Mouse (Mus musculus): ENCODE measurements around the gene Elp4. TPM values are rescaled to one million over a fixed set of nuclear protein-coding genes. Genes with fewer than 3 reads are reported as not detected.

The Elp4 gene
- total and polyA plus RNA-seq, 3 experiments, result 5.4 to 32.7 (median 27.7) TPM

GRCm38 (mm10) chr2:105674061-105674874, 230.1 kb downstream of the Elp4 start:
- ATAC-seq (ENCODE audit: extremely low read depth, insufficient number of reproducible peaks, low FRiP score, poor library complexity, severe bottlenecking) (no peak), DNase-seq (ENCODE audit: low spot score) (peak; percentile 62)
- Histone ChIP-seq H3K4me3 (ENCODE audit: low read depth, low read length) (peak overlapping the region; percentile 84), H3K9me3 (replicated peaks) (no peaks in the 10 kb centered on the region), H3K36me3 (replicated peaks) (peaks cover 1% of the 10 kb centered on the region), H3K27me3 (ENCODE audit: insufficient read depth, low read length) (peaks cover 46% of the 10 kb centered on the region), H3K4me1 (ENCODE audit: insufficient read depth, low read depth, low read length) (peaks cover 47% of the 10 kb centered on the region)
- TF ChIP-seq POLR2AphosphoS5 (IDR thresholded peaks at IDR 0.05; ENCODE audit: insufficient replicate concordance, low read depth, low read length) (no peak), GATA1 (IDR thresholded peaks at IDR 0.05; ENCODE audit: borderline replicate concordance, low read length) (no peak), GATA2 (IDR thresholded peaks at IDR 0.05; ENCODE audit: borderline replicate concordance, low read depth, low read length) (no peak), CTCF (IDR thresholded peaks at IDR 0.05; ENCODE audit: low read depth, low read length) (no peak), TAL1 (conservative IDR thresholded peaks at IDR 0.05; ENCODE audit: low read depth, low read length) (no peak)

- Histone ChIP-seq H3K9me3 (replicated peaks) (no peaks in the 10 kb centered on the region), H3K36me3 (replicated peaks) (no peaks in the 10 kb centered on the region), H3K4me1 (ENCODE audit: insufficient read depth, low read depth, low read length) (peaks cover 47% of the 10 kb centered on the region), H3K4me3 (ENCODE audit: low read depth, low read length) (peak overlapping the region; percentile 84), H3K27me3 (ENCODE audit: insufficient read depth, low read length) (peaks cover 53% of the 10 kb centered on the region)
- DNase-seq (ENCODE audit: low spot score), result no peak
- TF ChIP-seq TAL1 (conservative IDR thresholded peaks at IDR 0.05; ENCODE audit: low read depth, low read length) (no peak), GATA1 (IDR thresholded peaks at IDR 0.05; ENCODE audit: borderline replicate concordance, low read length) (no peak), CTCF (IDR thresholded peaks at IDR 0.05; ENCODE audit: low read depth, low read length) (no peak), GATA2 (IDR thresholded peaks at IDR 0.05; ENCODE audit: borderline replicate concordance, low read depth, low read length) (no peak), POLR2AphosphoS5 (IDR thresholded peaks at IDR 0.05; ENCODE audit: insufficient replicate concordance, low read depth, low read length) (no peak)
- no peak for ATAC-seq (ENCODE audit: extremely low read depth, insufficient number of reproducible peaks, low FRiP score, poor library complexity, severe bottlenecking)
Measured at GRCm38 (mm10) chr2:105673631-105674060, 230.7 kb downstream of the Elp4 start.

GRCm38 (mm10) chr2:105673054-105673453, 231.3 kb downstream of the Elp4 start:
- Histone ChIP-seq H3K4me3 (ENCODE audit: low read depth, low read length) (no peak overlapping the region), H3K36me3 (replicated peaks) (no peaks in the 10 kb centered on the region), H3K4me1 (ENCODE audit: insufficient read depth, low read depth, low read length) (peaks cover 52% of the 10 kb centered on the region), H3K9me3 (replicated peaks) (no peaks in the 10 kb centered on the region), H3K27me3 (ENCODE audit: insufficient read depth, low read length) (peaks cover 59% of the 10 kb centered on the region)
- no peak for ATAC-seq (ENCODE audit: extremely low read depth, insufficient number of reproducible peaks, low FRiP score, poor library complexity, severe bottlenecking)
- DNase-seq (ENCODE audit: low spot score), result no peak
- no peak for TF ChIP-seq POLR2AphosphoS5 (IDR thresholded peaks at IDR 0.05; ENCODE audit: insufficient replicate concordance, low read depth, low read length)
- TF ChIP-seq CTCF (IDR thresholded peaks at IDR 0.05; ENCODE audit: low read depth, low read length), result no peak
- no peak for TF ChIP-seq GATA2 (IDR thresholded peaks at IDR 0.05; ENCODE audit: borderline replicate concordance, low read depth, low read length)

- no peak for DNase-seq (ENCODE audit: low spot score)
- Histone ChIP-seq H3K4me1 (ENCODE audit: insufficient read depth, low read depth, low read length) (peaks cover 53% of the 10 kb centered on the region), H3K4me3 (ENCODE audit: low read depth, low read length) (no peak overlapping the region), H3K9me3 (replicated peaks) (no peaks in the 10 kb centered on the region), H3K36me3 (replicated peaks) (no peaks in the 10 kb centered on the region), H3K27me3 (ENCODE audit: insufficient read depth, low read length) (peaks cover 63% of the 10 kb centered on the region)
- ATAC-seq (ENCODE audit: extremely low read depth, insufficient number of reproducible peaks, low FRiP score, poor library complexity, severe bottlenecking), result no peak
- TF ChIP-seq CTCF (IDR thresholded peaks at IDR 0.05; ENCODE audit: low read depth, low read length), result no peak
- TF ChIP-seq TAL1 (conservative IDR thresholded peaks at IDR 0.05; ENCODE audit: low read depth, low read length), result no peak
- TF ChIP-seq POLR2AphosphoS5 (IDR thresholded peaks at IDR 0.05; ENCODE audit: insufficient replicate concordance, low read depth, low read length), result no peak
- TF ChIP-seq GATA1 (IDR thresholded peaks at IDR 0.05; ENCODE audit: borderline replicate concordance, low read length), result no peak
- no peak for TF ChIP-seq GATA2 (IDR thresholded peaks at IDR 0.05; ENCODE audit: borderline replicate concordance, low read depth, low read length)
Measured at GRCm38 (mm10) chr2:105672596-105672960, 231.8 kb downstream of the Elp4 start.

- peaks cover 54% of the 10 kb centered on the region for H3K4me1 ChIP-seq (ENCODE audit: insufficient read depth, low read depth, low read length)
- no peaks in the 10 kb centered on the region for H3K9me3 ChIP-seq (replicated peaks)
- peaks cover 69% of the 10 kb centered on the region for H3K27me3 ChIP-seq (ENCODE audit: insufficient read depth, low read length)
- TF ChIP-seq POLR2AphosphoS5 (IDR thresholded peaks at IDR 0.05; ENCODE audit: insufficient replicate concordance, low read depth, low read length) (no peak), GATA1 (IDR thresholded peaks at IDR 0.05; ENCODE audit: borderline replicate concordance, low read length) (no peak), GATA2 (IDR thresholded peaks at IDR 0.05; ENCODE audit: borderline replicate concordance, low read depth, low read length) (no peak), CTCF (IDR thresholded peaks at IDR 0.05; ENCODE audit: low read depth, low read length) (no peak)
- ATAC-seq (ENCODE audit: extremely low read depth, insufficient number of reproducible peaks, low FRiP score, poor library complexity, severe bottlenecking), result no peak
- H3K4me3 ChIP-seq (ENCODE audit: low read depth, low read length), result no peak overlapping the region
- DNase-seq (ENCODE audit: low spot score), result no peak
- no peaks in the 10 kb centered on the region for H3K36me3 ChIP-seq (replicated peaks)
Measured at GRCm38 (mm10) chr2:105671798-105672595, 232.4 kb downstream of the Elp4 start.

- H3K27me3 ChIP-seq (ENCODE audit: insufficient read depth, low read length), result peaks cover 76% of the 10 kb centered on the region
- H3K4me3 ChIP-seq (ENCODE audit: low read depth, low read length), result no peak overlapping the region
- TF ChIP-seq CTCF (IDR thresholded peaks at IDR 0.05; ENCODE audit: low read depth, low read length) (no peak), GATA1 (IDR thresholded peaks at IDR 0.05; ENCODE audit: borderline replicate concordance, low read length) (no peak), TAL1 (conservative IDR thresholded peaks at IDR 0.05; ENCODE audit: low read depth, low read length) (no peak), POLR2AphosphoS5 (IDR thresholded peaks at IDR 0.05; ENCODE audit: insufficient replicate concordance, low read depth, low read length) (no peak), GATA2 (IDR thresholded peaks at IDR 0.05; ENCODE audit: borderline replicate concordance, low read depth, low read length) (no peak)
- H3K4me1 ChIP-seq (ENCODE audit: insufficient read depth, low read depth, low read length), result peaks cover 54% of the 10 kb centered on the region
- no peak for DNase-seq (ENCODE audit: low spot score)
- no peaks in the 10 kb centered on the region for H3K9me3 ChIP-seq (replicated peaks)
- no peaks in the 10 kb centered on the region for H3K36me3 ChIP-seq (replicated peaks)
- ATAC-seq (ENCODE audit: extremely low read depth, insufficient number of reproducible peaks, low FRiP score, poor library complexity, severe bottlenecking), result no peak
Measured at GRCm38 (mm10) chr2:105671116-105671797, 233.1 kb downstream of the Elp4 start.
